12 mouse cellular contexts compared by ENCODE assay signal in genomic region chr5:145083201-145083600, GRCm38 (mm10). TPM values are rescaled to one million over a fixed set of nuclear protein-coding genes. Genes with fewer than 3 reads are reported as not detected.
DNase-seq lines count a peak whose midpoint lies in the region; ATAC-seq and TF ChIP-seq lines count a peak whose summit lies in the region.
"Not testable (repeated sequence)": the region's sequence is repeated elsewhere in the genome, so short reads cannot be mapped to it uniquely, and the experiment has no call there.
"Had no signal": no experiment of that assay in that cellular context is flagged by ENCODE, and none has a peak within 500 bp of the region (broad histone marks: within the 10 kb centered on the region; RNA-seq: fewer than 3 reads in every experiment).

No protein-coding gene starts in this region.

- not testable (repeated sequence) for TF ChIP-seq RAD21 in MEL (IDR thresholded peaks at IDR 0.05; ENCODE audit: low read depth, low read length)

- ATAC-seq in heart, embryonic 12.5 days (ENCODE audit: insufficient number of reproducible peaks, low FRiP score), result not testable (repeated sequence)
- peak; percentile 11; the same call in 1 of the 2 replicates for ATAC-seq in hindbrain, postnatal 0 days
- ATAC-seq in limb, embryonic 11.5 days (ENCODE audit: insufficient number of reproducible peaks, low FRiP score, low TSS enrichment, low read depth), result peak; percentile 19; the same call in 1 of the 2 replicates
- peak; percentile 33 for ATAC-seq in lung, embryonic 14.5 days (ENCODE audit: insufficient read depth)
- peak; percentile 33 for ATAC-seq in midbrain, postnatal 0 days (ENCODE audit: low FRiP score)

- peak overlapping the region; percentile 42 to 63; a peak in 3 of 4 replicates for H3K4me3 ChIP-seq in MEL (ENCODE audit: control insufficient read depth in 1 of 2, insufficient read depth in 1 of 2, low read depth in 2 of 2, low read length in 2 of 2)
- peak overlapping the region; percentile 94 for H3K4me3 ChIP-seq in erythroblast, embryonic 14.5 days (replicated peaks)
- peak overlapping the region; percentile 86 for H3K4me3 ChIP-seq in heart, embryonic 12.5 days
- peak overlapping the region; percentile 88 for H3K4me3 ChIP-seq in hindbrain, postnatal 0 days (ENCODE audit: low read length)
- peak overlapping the region; percentile 71 for H3K4me3 ChIP-seq in limb, embryonic 11.5 days (ENCODE audit: low read depth, low read length)
- H3K4me3 ChIP-seq in lung, embryonic 14.5 days (ENCODE audit: low read depth, low read length), result peak overlapping the region; percentile 83
- peak overlapping the region; percentile 93 for H3K4me3 ChIP-seq in midbrain, postnatal 0 days (ENCODE audit: low read depth, low read length)
- peak overlapping the region; percentile 99 for H3K4me3 ChIP-seq in testis, adult 2 months (ENCODE audit: control insufficient read depth, low read depth, low read length)

- TF ChIP-seq CTCF in MEL (IDR thresholded peaks at IDR 0.05 in 2 of 3, conservative IDR thresholded peaks at IDR 0.05 in 1 of 3; ENCODE audit: control insufficient read depth in 1 of 3, insufficient read depth in 1 of 3, low read depth in 2 of 3, low read length in 3 of 3, poor library complexity in 1 of 3, severe bottlenecking in 1 of 3); hindbrain, postnatal 0 days (IDR thresholded peaks at IDR 0.05; ENCODE audit: low read depth); lung, embryonic 14.5 days (IDR thresholded peaks at IDR 0.05; ENCODE audit: low read depth); midbrain, postnatal 0 days (IDR thresholded peaks at IDR 0.05); testis, adult 2 months (IDR thresholded peaks at IDR 0.05; ENCODE audit: control insufficient read depth, insufficient read depth, insufficient replicate concordance, low read depth, low read length): not testable (repeated sequence)

- H3K27ac ChIP-seq in MEL (ENCODE audit: control insufficient read depth, low read depth, low read length), result peak overlapping the region; percentile 44
- H3K27ac ChIP-seq in heart, embryonic 12.5 days (ENCODE audit: poor library complexity, severe bottlenecking), result 0 out of 2 replicates have a peak overlapping the region, but pooled peaks have one; percentile 36
- peak overlapping the region; percentile 80 for H3K27ac ChIP-seq in hindbrain, postnatal 0 days
- H3K27ac ChIP-seq in limb, embryonic 11.5 days (replicated peaks; ENCODE audit: low read depth, low read length), result 0 out of 2 replicates have a peak overlapping the region, but pooled peaks have one; percentile 24
- peak overlapping the region; percentile 76 for H3K27ac ChIP-seq in lung, embryonic 14.5 days (ENCODE audit: low read depth)
- peak overlapping the region; percentile 73 for H3K27ac ChIP-seq in midbrain, postnatal 0 days (ENCODE audit: low read depth, low read length)
- H3K27ac ChIP-seq in testis, adult 2 months (ENCODE audit: control insufficient read depth, insufficient read depth, low read depth, low read length), result peak overlapping the region; percentile 96

- not testable (repeated sequence) for TF ChIP-seq EP300 in MEL (IDR thresholded peaks at IDR 0.05; ENCODE audit: low read depth in 1 of 2, low read length in 2 of 2)

- peaks cover 3 to 12% of the 10 kb centered on the region in 2 experiments for H3K36me3 ChIP-seq in MEL (ENCODE audit: control insufficient read depth in 1 of 2, insufficient read depth in 2 of 2, low read length in 2 of 2)
- peaks cover 11% of the 10 kb centered on the region for H3K36me3 ChIP-seq in erythroblast, embryonic 14.5 days (ENCODE audit: control insufficient read depth)
- peaks cover 11% of the 10 kb centered on the region for H3K36me3 ChIP-seq in heart, embryonic 12.5 days
- H3K36me3 ChIP-seq in hindbrain, postnatal 0 days (ENCODE audit: insufficient read depth, low read length); limb, embryonic 11.5 days (ENCODE audit: control insufficient read depth, insufficient read depth, low read length); lung, embryonic 14.5 days (ENCODE audit: insufficient read depth); midbrain, postnatal 0 days (ENCODE audit: insufficient read depth, low read length); testis, adult 2 months (ENCODE audit: control insufficient read depth, insufficient read depth, low read length): not testable (repeated sequence)

- TF ChIP-seq POLR2A in MEL (IDR thresholded peaks at IDR 0.05; ENCODE audit: control insufficient read depth in 1 of 2, insufficient read depth in 1 of 2, low read depth in 1 of 2, low read length in 2 of 2, poor library complexity in 1 of 2); testis, adult 2 months (IDR thresholded peaks at IDR 0.05; ENCODE audit: control insufficient read depth, low read depth, low read length): not testable (repeated sequence)

- H3K4me1 ChIP-seq in MEL (ENCODE audit: control insufficient read depth in 1 of 2, insufficient read depth in 2 of 2, low read length in 2 of 2); hindbrain, postnatal 0 days (ENCODE audit: insufficient read depth, low read length); limb, embryonic 11.5 days (ENCODE audit: control insufficient read depth, insufficient read depth, low read length); lung, embryonic 14.5 days (ENCODE audit: insufficient read depth); midbrain, postnatal 0 days (ENCODE audit: insufficient read depth, low read length); testis, adult 2 months (ENCODE audit: control insufficient read depth, insufficient read depth, low read length): not testable (repeated sequence)
- H3K4me1 ChIP-seq in erythroblast, embryonic 14.5 days (ENCODE audit: control insufficient read depth), result peaks cover 22% of the 10 kb centered on the region
- H3K4me1 ChIP-seq in heart, embryonic 12.5 days (replicated peaks), result peaks cover 11% of the 10 kb centered on the region

- H3K79me2 ChIP-seq in MEL (ENCODE audit: control insufficient read depth, insufficient read depth, low read length, poor library complexity), result peaks cover 37% of the 10 kb centered on the region

- DNase-seq in MEL (ENCODE audit: low read depth, low spot score); hindbrain, postnatal 0 days (ENCODE audit: low spot score); limb, embryonic 11.5 days (ENCODE audit: low spot score); lung, embryonic 14.5 days; midbrain, postnatal 0 days (ENCODE audit: low spot score): not testable (repeated sequence)

- H3K9me3 ChIP-seq in MEL (replicated peaks; ENCODE audit: insufficient read depth, low read length); erythroblast, embryonic 14.5 days (ENCODE audit: control insufficient read depth, low read length); heart, embryonic 12.5 days (replicated peaks); hindbrain, postnatal 0 days (ENCODE audit: low read length); limb, embryonic 11.5 days (ENCODE audit: control insufficient read depth, low read length); lung, embryonic 14.5 days (ENCODE audit: low read depth, low read length); midbrain, postnatal 0 days (ENCODE audit: low read length): not testable (repeated sequence)

- H3K9ac ChIP-seq in MEL (ENCODE audit: control insufficient read depth, low read depth, low read length, poor library complexity, severe bottlenecking), result peak overlapping the region; percentile 74
- H3K9ac ChIP-seq in heart, embryonic 12.5 days, result peak overlapping the region; percentile 90
- peak overlapping the region; percentile 95 for H3K9ac ChIP-seq in hindbrain, postnatal 0 days (replicated peaks; ENCODE audit: low read length)
- peak overlapping the region; percentile 8; the same call in 1 of the 2 replicates for H3K9ac ChIP-seq in limb, embryonic 11.5 days (ENCODE audit: low read length)
- peak overlapping the region; percentile 80 for H3K9ac ChIP-seq in lung, embryonic 14.5 days
- H3K9ac ChIP-seq in midbrain, postnatal 0 days (replicated peaks; ENCODE audit: low read length, poor library complexity, severe bottlenecking), result peak overlapping the region; percentile 89

- H3K27me3 ChIP-seq in MEL (ENCODE audit: control insufficient read depth in 1 of 2, insufficient read depth in 2 of 2, low read length in 2 of 2); erythroblast, embryonic 14.5 days (ENCODE audit: control insufficient read depth); heart, embryonic 12.5 days (replicated peaks); hindbrain, postnatal 0 days (ENCODE audit: insufficient read depth, low read length); limb, embryonic 11.5 days (ENCODE audit: control insufficient read depth, insufficient read depth, low read length); lung, embryonic 14.5 days (ENCODE audit: insufficient read depth, low read length); midbrain, postnatal 0 days (ENCODE audit: insufficient read depth, low read length); testis, adult 2 months (ENCODE audit: control insufficient read depth, insufficient read depth, low read length): not testable (repeated sequence)

- H3K4me2 ChIP-seq in heart, embryonic 12.5 days, result peak overlapping the region; percentile 94
- peak overlapping the region; percentile 92 for H3K4me2 ChIP-seq in hindbrain, postnatal 0 days (ENCODE audit: low read depth, low read length)
- peak overlapping the region; percentile 11; the same call in 1 of the 2 replicates for H3K4me2 ChIP-seq in limb, embryonic 11.5 days (ENCODE audit: low read depth, severe bottlenecking)
- H3K4me2 ChIP-seq in lung, embryonic 14.5 days, result peak overlapping the region; percentile 85
- peak overlapping the region; percentile 91 for H3K4me2 ChIP-seq in midbrain, postnatal 0 days (ENCODE audit: low read depth, low read length, poor library complexity, severe bottlenecking)

- 44% methylated on average over 6 of the region's 6 CpGs for WGBS in heart, embryonic 12.5 days
- WGBS in hindbrain, postnatal 0 days, result 47% methylated on average over 6 of the region's 6 CpGs
- 55% methylated on average over 6 of the region's 6 CpGs for WGBS in limb, embryonic 11.5 days
- WGBS in lung, embryonic 14.5 days, result 49% methylated on average over 6 of the region's 6 CpGs
- 43% methylated on average over 6 of the region's 6 CpGs for WGBS in midbrain, postnatal 0 days

RNA-seq across cellular contexts. Expression of gene Arpc1a, which starts 0.4 kb away (rescaled TPM):
- total RNA-seq in MEL (2012; rRNA removed), result 85.8 and 96.9 TPM in 2 replicates
- 100 to 1,000 TPM; 187 to 306 TPM for polyA plus RNA-seq in MEL (2012; ENCODE audit: insufficient read depth in 1 of 2, insufficient read length in 2 of 2, low read depth in 1 of 2, low replicate concordance in 2 of 2, missing spikeins in 1 of 2)
- 2.7 and 3.0 TPM in 2 replicates for polyA plus RNA-seq in erythroblast, embryonic 14.5 days (2012)
- polyA plus RNA-seq in heart, embryonic 12.5 days (2016; fragmentation: Nextera tagmentation; extraction: Ambion mirVana), result 101 and 105 TPM in 2 replicates
- total RNA-seq in hindbrain, postnatal 0 days (2014; rRNA removed), result 157 and 163 TPM in 2 replicates
- 220 and 221 TPM in 2 replicates for polyA plus RNA-seq in hindbrain, postnatal 0 days (2015; fragmentation: Nextera tagmentation; extraction: Ambion mirVana)
- polyA plus RNA-seq in limb, embryonic 11.5 days (2014; fragmentation: Nextera tagmentation; extraction: Ambion mirVana), result 148 and 152 TPM in 2 replicates
- polyA plus RNA-seq in lung, embryonic 14.5 days (2014; fragmentation: Nextera tagmentation; extraction: Ambion mirVana), result 144 and 148 TPM in 2 replicates
- total RNA-seq in midbrain, postnatal 0 days (2014; rRNA removed), result 148 and 151 TPM in 2 replicates
- 238 and 244 TPM in 2 replicates for polyA plus RNA-seq in midbrain, postnatal 0 days (2015; fragmentation: Nextera tagmentation; extraction: Ambion mirVana)
- 147 and 153 TPM in 2 replicates for polyA plus RNA-seq in testis, adult 2 months (2012; rRNA removed)

RNA-seq across cellular contexts. Expression of gene Kpna7, which starts 0.6 kb away (rescaled TPM):
- total RNA-seq in MEL (2012; rRNA removed), result 0.35 and 2.5 TPM in 2 replicates
- polyA plus RNA-seq in MEL (2012; ENCODE audit: insufficient read depth in 1 of 2, insufficient read length in 2 of 2, low read depth in 1 of 2, low replicate concordance in 2 of 2, missing spikeins in 1 of 2), result 1 to 10 TPM in 1 of 2 experiments, not detected in 1; 2.2 TPM
- not detected in 2 replicates for polyA plus RNA-seq in erythroblast, embryonic 14.5 days (2012)
- not detected in 2 replicates for polyA plus RNA-seq in heart, embryonic 12.5 days (2016; fragmentation: Nextera tagmentation; extraction: Ambion mirVana)
- total RNA-seq in hindbrain, postnatal 0 days (2014; rRNA removed), result not detected in 2 replicates
- 0.09 TPM in 1 of 2 replicates, not detected in the other for polyA plus RNA-seq in hindbrain, postnatal 0 days (2015; fragmentation: Nextera tagmentation; extraction: Ambion mirVana)
- 0.13 and 0.14 TPM in 2 replicates for polyA plus RNA-seq in limb, embryonic 11.5 days (2014; fragmentation: Nextera tagmentation; extraction: Ambion mirVana)
- not detected in 2 replicates for polyA plus RNA-seq in lung, embryonic 14.5 days (2014; fragmentation: Nextera tagmentation; extraction: Ambion mirVana)
- total RNA-seq in midbrain, postnatal 0 days (2014; rRNA removed), result not detected in 2 replicates
- not detected in 2 replicates for polyA plus RNA-seq in midbrain, postnatal 0 days (2015; fragmentation: Nextera tagmentation; extraction: Ambion mirVana)
- 4.0 and 4.4 TPM in 2 replicates for polyA plus RNA-seq in testis, adult 2 months (2012; rRNA removed)
- total RNA-seq: adrenal gland, postnatal 4 days; gastrocnemius, adult 8-10 months; heart, postnatal 14 days; layer of hippocampus, postnatal 36 days had no signal

RNA-seq across cellular contexts. Expression of gene Arpc1b, which starts 30.8 kb away (rescaled TPM):
- 432 and 582 TPM in 2 replicates for total RNA-seq in MEL (2012; rRNA removed)
- polyA plus RNA-seq in MEL (2012; ENCODE audit: insufficient read depth in 1 of 2, insufficient read length in 2 of 2, low read depth in 1 of 2, low replicate concordance in 2 of 2, missing spikeins in 1 of 2), result 100 to 1,000 TPM; 143 to 708 TPM
- polyA plus RNA-seq in erythroblast, embryonic 14.5 days (2012), result 5.7 and 6.2 TPM in 2 replicates
- 187 and 192 TPM in 2 replicates for polyA plus RNA-seq in heart, embryonic 12.5 days (2016; fragmentation: Nextera tagmentation; extraction: Ambion mirVana)
- 36.4 and 53.3 TPM in 2 replicates for total RNA-seq in hindbrain, postnatal 0 days (2014; rRNA removed)
- 73.6 and 84.9 TPM in 2 replicates for polyA plus RNA-seq in hindbrain, postnatal 0 days (2015; fragmentation: Nextera tagmentation; extraction: Ambion mirVana)
- polyA plus RNA-seq in limb, embryonic 11.5 days (2014; fragmentation: Nextera tagmentation; extraction: Ambion mirVana), result 90.5 and 101 TPM in 2 replicates
- polyA plus RNA-seq in lung, embryonic 14.5 days (2014; fragmentation: Nextera tagmentation; extraction: Ambion mirVana), result 182 and 189 TPM in 2 replicates
- total RNA-seq in midbrain, postnatal 0 days (2014; rRNA removed), result 32.4 TPM in 2 replicates
- 53.7 and 56.0 TPM in 2 replicates for polyA plus RNA-seq in midbrain, postnatal 0 days (2015; fragmentation: Nextera tagmentation; extraction: Ambion mirVana)
- polyA plus RNA-seq in testis, adult 2 months (2012; rRNA removed), result 65.6 and 71.7 TPM in 2 replicates

RNA-seq across cellular contexts. Expression of gene 1700018F24Rik, which starts 40.4 kb away (rescaled TPM):
- not detected in 2 replicates for total RNA-seq in MEL (2012; rRNA removed)
- polyA plus RNA-seq in MEL (2012; ENCODE audit: insufficient read depth in 1 of 2, insufficient read length in 2 of 2, low read depth in 1 of 2, low replicate concordance in 2 of 2, missing spikeins in 1 of 2), result not detected
- not detected in 2 replicates for polyA plus RNA-seq in erythroblast, embryonic 14.5 days (2012)
- polyA plus RNA-seq in heart, embryonic 12.5 days (2016; fragmentation: Nextera tagmentation; extraction: Ambion mirVana), result not detected in 2 replicates
- not detected in 2 replicates for total RNA-seq in hindbrain, postnatal 0 days (2014; rRNA removed)
- not detected in 2 replicates for polyA plus RNA-seq in hindbrain, postnatal 0 days (2015; fragmentation: Nextera tagmentation; extraction: Ambion mirVana)
- not detected in 2 replicates for polyA plus RNA-seq in limb, embryonic 11.5 days (2014; fragmentation: Nextera tagmentation; extraction: Ambion mirVana)
- not detected in 2 replicates for polyA plus RNA-seq in lung, embryonic 14.5 days (2014; fragmentation: Nextera tagmentation; extraction: Ambion mirVana)
- total RNA-seq in midbrain, postnatal 0 days (2014; rRNA removed), result not detected in 2 replicates
- polyA plus RNA-seq in midbrain, postnatal 0 days (2015; fragmentation: Nextera tagmentation; extraction: Ambion mirVana), result not detected in 2 replicates
- 130 and 143 TPM in 2 replicates for polyA plus RNA-seq in testis, adult 2 months (2012; rRNA removed)
- total RNA-seq: adrenal gland, postnatal 4 days; gastrocnemius, adult 8-10 months; heart, postnatal 14 days; layer of hippocampus, postnatal 36 days had no signal

RNA-seq across cellular contexts. Expression of gene Gm4871, which starts 50.6 kb away (rescaled TPM):
- total RNA-seq in MEL (2012; rRNA removed), result not detected in 2 replicates
- polyA plus RNA-seq in MEL (2012; ENCODE audit: insufficient read depth in 1 of 2, insufficient read length in 2 of 2, low read depth in 1 of 2, low replicate concordance in 2 of 2, missing spikeins in 1 of 2), result not detected
- not detected in 2 replicates for polyA plus RNA-seq in erythroblast, embryonic 14.5 days (2012)
- not detected in 2 replicates for polyA plus RNA-seq in heart, embryonic 12.5 days (2016; fragmentation: Nextera tagmentation; extraction: Ambion mirVana)
- not detected in 2 replicates for total RNA-seq in hindbrain, postnatal 0 days (2014; rRNA removed)
- not detected in 2 replicates for polyA plus RNA-seq in hindbrain, postnatal 0 days (2015; fragmentation: Nextera tagmentation; extraction: Ambion mirVana)
- polyA plus RNA-seq in limb, embryonic 11.5 days (2014; fragmentation: Nextera tagmentation; extraction: Ambion mirVana), result not detected in 2 replicates
- polyA plus RNA-seq in lung, embryonic 14.5 days (2014; fragmentation: Nextera tagmentation; extraction: Ambion mirVana), result not detected in 2 replicates
- not detected in 2 replicates for total RNA-seq in midbrain, postnatal 0 days (2014; rRNA removed)
- polyA plus RNA-seq in midbrain, postnatal 0 days (2015; fragmentation: Nextera tagmentation; extraction: Ambion mirVana), result not detected in 2 replicates
- 90.9 and 99.6 TPM in 2 replicates for polyA plus RNA-seq in testis, adult 2 months (2012; rRNA removed)
- total RNA-seq: adrenal gland, postnatal 4 days; gastrocnemius, adult 8-10 months; heart, postnatal 14 days; layer of hippocampus, postnatal 36 days had no signal

Comparison
In these comparisons a context has a peak if more than half of its experiments do, and no peak if none do; other contexts are left out.
1. H3K27ac ChIP-seq: peak in every context shown above with its lines; median percentile 96 in testis, adult 2 months; 80 in hindbrain, postnatal 0 days; 76 in lung, embryonic 14.5 days; 73 in midbrain, postnatal 0 days; 44 in MEL; 36 in heart, embryonic 12.5 days; 24 in limb, embryonic 11.5 days.
2. H3K9ac ChIP-seq: peak in every context shown above with its lines; median percentile 95 in hindbrain, postnatal 0 days; 90 in heart, embryonic 12.5 days; 89 in midbrain, postnatal 0 days; 80 in lung, embryonic 14.5 days; 74 in MEL; 8 in limb, embryonic 11.5 days.
3. H3K4me2 ChIP-seq: peak in every context shown above with its lines; median percentile 94 in heart, embryonic 12.5 days; 92 in hindbrain, postnatal 0 days; 91 in midbrain, postnatal 0 days; 85 in lung, embryonic 14.5 days; 11 in limb, embryonic 11.5 days.
4. RNA of gene Arpc1a, which starts 0.4 kb away (polyA plus RNA-seq): 187 to 306 TPM in MEL, 238 to 244 TPM in midbrain, postnatal 0 days, 220 to 221 TPM in hindbrain, postnatal 0 days, 148 to 152 TPM in limb, embryonic 11.5 days, 144 to 148 TPM in lung, embryonic 14.5 days, 147 to 153 TPM in testis, adult 2 months and 101 to 105 TPM in heart, embryonic 12.5 days; 2.7 to 3.0 TPM in erythroblast, embryonic 14.5 days; every median in the first group is over 10 times any median in the second.
5. Peak in every context shown above with its lines, with median percentiles within 50 percentile points of each other: H3K4me3 ChIP-seq.